Mouse (Mus musculus) right cerebral cortex, adult 2 months (tissue): ENCODE measurements around the gene Gmnn.

ENCODE experiments used
- DNase-seq, 2 experiments: peaks; one replicate each; pipeline ENCODE4 v3.0.0; 2021 to 2022; ENCODE audit warnings: low spot score in 2 of 2

The Gmnn gene

GRCm38 (mm10) chr13:24761083-24761402, 680 bp downstream of the Gmnn start:
- DNase-seq, result no peak

- DNase-seq, result no peak
These were observed 1.3 kb downstream of the Gmnn start for GRCm38 (mm10) chr13:24760351-24760870.

- no peak for DNase-seq
These were observed 2.3 kb downstream of the Gmnn start for GRCm38 (mm10) chr13:24759451-24759850.

- no peak for DNase-seq
These were observed 3.7 kb downstream of the Gmnn start for GRCm38 (mm10) chr13:24757820-24758564.

GRCm38 (mm10) chr13:24756756-24757155, 5.0 kb downstream of the Gmnn start:
- DNase-seq, result no peak

GRCm38 (mm10) chr13:24751396-24751795, 10.3 kb downstream of the Gmnn start:
- DNase-seq, result peak; percentile 25 to 34

- DNase-seq, result no peak
These were observed 10.9 kb downstream of the Gmnn start for GRCm38 (mm10) chr13:24750807-24751206.

GRCm38 (mm10) chr13:24747823-24748222, 13.9 kb downstream of the Gmnn start:
- no peak for DNase-seq

GRCm38 (mm10) chr13:24741028-24741427, 20.7 kb downstream of the Gmnn start, which contains the start of gene Armh2:
Armh2 (plus strand) TSS chr13:24741232.
- DNase-seq, result no peak

GRCm38 (mm10) chr13:24735608-24736131, 26.1 kb downstream of the Gmnn start:
- no peak for DNase-seq

- DNase-seq, result no peak
These were observed 27.2 kb downstream of the Gmnn start for GRCm38 (mm10) chr13:24734502-24734901.

- no peak for DNase-seq
These were observed 32.6 kb downstream of the Gmnn start for GRCm38 (mm10) chr13:24729128-24729527.

GRCm38 (mm10) chr13:24724395-24724759, 37.3 kb downstream of the Gmnn start:
- no peak for DNase-seq

GRCm38 (mm10) chr13:24723699-24724394, 37.9 kb downstream of the Gmnn start:
- DNase-seq, result no peak

GRCm38 (mm10) chr13:24721502-24721901, 40.2 kb downstream of the Gmnn start:
- DNase-seq, result no peak

GRCm38 (mm10) chr13:24717677-24718076, 44.0 kb downstream of the Gmnn start:
- no peak for DNase-seq

- DNase-seq, result no peak
These were observed 45.3 kb downstream of the Gmnn start for GRCm38 (mm10) chr13:24716441-24716840.

GRCm38 (mm10) chr13:24715601-24716000, 46.1 kb downstream of the Gmnn start:
- no peak for DNase-seq

- DNase-seq, result no peak
These were observed 47.3 kb downstream of the Gmnn start for GRCm38 (mm10) chr13:24714360-24714885.

- DNase-seq, result peak; percentile 96
These were observed 48.2 kb downstream of the Gmnn start for GRCm38 (mm10) chr13:24713434-24714000.

GRCm38 (mm10) chr13:24712581-24713130, 49.1 kb downstream of the Gmnn start:
- DNase-seq, result no peak

GRCm38 (mm10) chr13:24710968-24711367, 50.8 kb downstream of the Gmnn start:
- no peak for DNase-seq
